Mouse (Mus musculus) layer of hippocampus, postnatal 25 days (tissue): Measurements from ENCODE around the gene Myo1e. TPM values are rescaled to one million over a fixed set of nuclear protein-coding genes. Genes with fewer than 3 reads are reported as not detected.

Experiments used
- DNase-seq, 2 experiments: peaks; one replicate each; pipeline ENCODE4 v3.0.0; 2022; ENCODE audit warnings: mixed read lengths in 2 of 2, low spot score in 1 of 2; ENCODE audit errors: extremely low spot score in 1 of 2
- total RNA-seq, 2 experiments: library from RNA; stranded (reverse); gene quantifications; 2 replicates each; pipeline ENCODE4 v1.2.3; 2021

Myo1e gene
- total RNA-seq, 2 experiments from 2014 or later = 8.9 TPM

DNA sequence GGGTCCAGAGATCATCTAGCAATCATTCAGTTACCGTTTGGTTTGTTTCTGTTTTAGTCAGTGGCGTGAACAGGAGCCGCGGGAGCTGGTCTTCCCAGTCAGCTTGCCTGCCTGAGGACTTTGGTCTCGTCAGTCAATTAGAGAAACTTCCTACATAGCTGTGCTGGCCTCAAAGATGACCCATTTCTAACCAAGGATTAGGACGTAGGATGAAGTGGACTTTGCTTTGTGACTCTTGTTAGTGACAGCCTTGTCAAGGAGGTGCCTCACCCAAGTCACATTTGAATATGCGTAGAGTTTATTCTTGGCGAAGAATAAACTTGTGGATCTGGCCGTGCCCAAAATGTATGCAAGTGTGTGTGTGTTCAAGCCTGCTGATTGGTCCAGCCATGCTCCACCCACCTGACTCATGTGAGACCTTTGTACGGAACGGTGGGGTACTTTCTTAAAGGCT, 70.4 kb downstream of the Myo1e start:
- DNase-seq = no peak

DNA sequence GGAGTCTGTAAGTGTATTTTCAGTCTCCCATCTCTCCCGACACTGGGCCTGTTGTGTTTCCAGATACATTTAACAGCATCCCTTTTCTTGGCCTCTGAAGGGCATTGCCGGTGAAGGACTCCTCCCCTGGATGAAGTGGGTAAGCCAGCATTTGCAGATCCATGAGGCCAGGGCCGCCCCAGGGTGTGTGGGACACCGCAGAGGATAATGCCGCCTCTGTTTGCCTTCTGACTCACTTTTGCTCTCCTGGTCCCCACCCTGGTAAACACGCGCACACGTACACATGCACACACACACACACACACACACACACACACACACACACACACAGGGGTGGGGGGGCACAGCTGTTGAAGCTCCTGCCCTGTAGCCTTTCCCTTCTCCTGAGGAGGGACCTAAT, 74.3 kb downstream of the Myo1e start:
- DNase-seq = no peak

DNA sequence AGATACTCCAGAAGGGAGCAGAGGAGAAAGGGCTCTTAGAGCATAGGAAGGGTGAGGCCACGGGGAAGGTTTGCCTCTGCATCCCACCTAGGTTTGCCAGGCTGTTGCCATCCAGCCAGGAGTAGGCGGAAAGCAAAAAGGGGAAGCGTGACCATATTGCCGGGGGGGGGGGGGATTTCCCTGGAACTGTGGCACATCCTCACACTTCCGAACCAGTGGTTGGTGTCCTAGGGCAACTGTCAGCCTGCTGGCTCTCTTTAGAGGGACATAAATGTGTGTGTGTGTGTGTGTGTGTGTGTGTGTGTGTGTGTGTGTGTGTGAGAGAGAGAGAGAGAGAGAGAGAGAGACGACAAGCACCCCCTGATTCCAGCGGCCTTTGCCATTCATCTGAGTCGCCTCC, 75.0 kb downstream of the Myo1e start:
- no peak for DNase-seq

DNA sequence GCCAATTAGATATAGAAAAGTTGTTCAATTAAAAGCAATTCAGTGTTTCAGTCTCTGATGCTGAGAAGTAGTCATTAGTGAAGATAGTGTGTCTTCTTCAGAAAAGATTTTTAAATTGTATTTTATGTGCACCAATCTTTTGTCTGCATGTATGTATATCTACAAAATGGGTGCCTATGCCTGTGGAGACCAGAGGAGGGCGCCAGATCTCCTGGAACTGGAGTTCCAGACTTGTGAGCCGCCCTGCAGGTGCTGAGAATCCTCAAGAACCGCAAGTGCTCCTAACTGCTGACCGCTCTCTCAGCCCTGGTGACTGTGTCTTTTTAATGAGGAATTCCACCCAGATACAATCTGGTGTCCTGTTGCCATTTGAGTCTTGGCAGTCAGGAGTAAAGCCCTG, 76.0 kb downstream of the Myo1e start:
- no peak for DNase-seq

DNA sequence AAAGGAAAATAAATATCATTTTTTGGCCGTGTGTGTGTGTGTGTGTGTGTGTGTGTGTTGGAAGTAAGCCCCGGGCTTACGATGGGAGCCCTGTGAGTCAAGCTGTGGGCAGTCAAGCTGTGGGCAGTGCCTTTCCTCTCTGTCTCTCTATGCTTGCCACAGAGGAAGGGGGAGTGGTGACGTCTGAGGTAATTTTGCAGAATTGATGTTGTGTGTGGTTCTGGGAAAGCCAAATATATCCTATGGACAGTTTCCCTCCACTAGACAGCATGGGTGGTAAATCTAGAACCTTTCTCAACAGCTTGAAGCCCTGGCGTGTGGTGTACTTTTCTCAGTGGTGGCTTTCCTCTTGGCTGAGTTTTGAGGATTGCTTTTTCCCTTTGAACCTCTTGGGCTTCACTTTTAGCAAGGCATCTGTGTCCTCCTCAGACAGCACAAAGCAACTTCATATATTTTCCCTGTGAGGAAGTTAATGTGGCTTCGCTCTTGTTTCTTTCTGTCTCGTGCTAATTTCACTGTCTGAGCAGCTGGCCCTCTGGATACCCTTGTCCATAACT, 77.5 kb downstream of the Myo1e start:
- no peak for DNase-seq

DNA sequence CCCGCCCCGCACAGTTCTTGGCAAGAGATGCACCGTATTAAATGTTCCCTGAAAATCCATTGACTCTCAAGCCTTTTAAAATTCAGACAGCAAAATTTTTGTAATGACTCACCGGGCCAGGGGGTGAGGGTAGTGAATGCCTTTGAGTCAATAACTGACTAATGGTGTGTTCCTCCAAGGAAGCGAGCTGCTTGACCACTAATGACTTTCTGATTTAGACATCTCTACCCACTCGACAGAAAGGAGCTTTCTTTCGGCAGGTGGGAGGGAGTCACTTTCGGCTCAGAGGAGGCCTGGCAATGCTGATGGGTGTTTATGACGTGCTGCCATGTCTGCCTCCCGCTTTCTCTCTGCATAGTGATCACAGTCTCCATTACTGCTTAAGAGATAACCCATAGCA, 83.6 kb downstream of the Myo1e start:
- no peak for DNase-seq

DNA sequence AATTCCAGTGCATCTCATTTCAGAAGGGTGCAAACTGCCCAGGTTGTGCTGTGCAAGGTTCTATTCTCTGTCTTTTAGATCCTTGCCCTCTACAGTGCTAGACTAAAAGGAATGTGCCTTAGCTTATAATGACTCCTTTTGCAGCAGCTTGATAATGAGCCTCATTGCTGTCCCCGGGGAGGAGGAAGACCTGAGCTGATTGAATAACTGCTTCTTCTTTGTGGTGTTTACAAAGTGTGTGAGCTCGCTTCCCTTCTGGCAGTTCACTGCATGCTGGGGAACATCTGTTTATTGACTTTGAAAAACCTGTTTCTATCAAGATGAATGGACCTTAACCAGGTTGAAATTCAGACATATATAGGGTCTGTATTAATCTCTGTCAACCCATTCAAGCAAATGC, 89.8 kb downstream of the Myo1e start:
- DNase-seq = no peak

DNA sequence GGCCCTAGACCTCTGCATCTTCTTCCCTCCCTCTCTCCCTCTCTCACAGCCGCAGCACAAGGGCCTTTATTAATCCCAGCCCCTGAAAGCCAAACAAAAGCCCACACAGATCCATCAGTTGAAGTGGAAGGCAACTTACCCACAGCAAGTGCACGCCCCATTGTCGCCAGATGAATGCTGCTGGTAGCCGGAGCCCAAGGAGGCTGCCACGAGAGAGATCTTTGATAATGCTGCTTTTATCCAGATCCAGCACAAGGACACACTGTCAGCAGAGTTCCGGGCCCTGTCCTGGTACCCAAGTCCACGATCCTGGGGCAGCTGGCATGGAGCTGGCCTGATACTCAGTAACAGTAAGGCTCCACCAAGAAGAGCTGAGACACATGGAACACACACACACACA, 91.1 kb downstream of the Myo1e start:
- DNase-seq = no peak

DNA sequence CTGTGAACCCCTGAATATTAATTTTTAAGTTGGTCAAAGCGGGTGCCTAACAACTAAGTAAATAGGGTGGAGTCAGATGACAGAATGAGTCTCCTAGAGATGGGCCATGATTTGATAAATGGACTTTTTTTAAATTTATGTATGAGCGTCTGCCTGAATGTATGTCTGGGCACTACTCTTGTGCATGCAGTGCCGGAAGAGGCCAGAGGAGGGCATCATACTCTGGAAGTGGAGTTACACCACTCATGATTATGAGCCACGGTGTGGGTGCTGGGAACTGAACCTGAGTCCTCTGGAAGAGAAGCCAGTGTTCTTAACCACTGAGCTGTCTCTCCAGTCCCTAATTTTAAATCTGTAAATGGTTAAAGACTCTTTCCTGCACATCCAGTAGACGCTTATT, 93.6 kb downstream of the Myo1e start:
- no peak for DNase-seq

DNA sequence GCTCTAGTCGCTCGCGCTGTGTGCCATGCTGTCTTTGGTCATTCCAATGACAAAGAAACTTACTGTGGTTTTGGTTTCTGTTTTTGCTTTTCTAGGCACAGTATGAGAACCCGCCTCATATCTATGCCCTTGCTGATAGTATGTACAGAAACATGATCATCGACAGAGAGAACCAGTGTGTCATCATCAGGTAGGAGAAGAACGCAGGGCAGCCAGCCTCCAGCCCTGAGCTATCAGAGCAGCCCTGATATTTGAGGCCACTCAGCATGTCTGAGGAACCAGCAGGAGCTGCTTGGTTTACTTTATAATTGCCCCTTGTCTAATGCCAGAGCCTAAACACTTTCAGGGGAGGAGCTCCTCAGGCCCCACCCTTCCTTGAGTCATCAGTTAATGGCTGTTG, 94.4 kb downstream of the Myo1e start:
- DNase-seq = no peak

DNA sequence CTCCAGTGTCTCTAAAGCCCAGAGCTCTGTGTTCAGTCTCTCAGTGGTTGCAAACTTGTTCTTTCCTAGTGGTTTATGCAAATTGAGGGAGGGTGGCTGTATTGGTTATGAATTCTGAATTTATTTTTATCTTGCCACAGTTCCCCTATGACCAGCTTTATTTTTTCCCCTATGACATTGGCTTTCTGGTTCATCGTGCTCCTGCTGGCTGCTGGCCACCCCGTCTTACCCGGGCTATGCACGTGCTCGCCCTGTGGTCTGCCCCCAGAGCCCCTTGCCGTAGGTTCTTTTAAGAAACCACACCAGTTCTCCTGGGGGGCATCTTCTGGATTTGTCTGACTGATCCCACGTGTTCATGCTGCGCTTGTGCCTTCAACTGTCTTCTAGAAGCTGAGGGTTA, 97.8 kb downstream of the Myo1e start:
- DNase-seq = no peak

DNA sequence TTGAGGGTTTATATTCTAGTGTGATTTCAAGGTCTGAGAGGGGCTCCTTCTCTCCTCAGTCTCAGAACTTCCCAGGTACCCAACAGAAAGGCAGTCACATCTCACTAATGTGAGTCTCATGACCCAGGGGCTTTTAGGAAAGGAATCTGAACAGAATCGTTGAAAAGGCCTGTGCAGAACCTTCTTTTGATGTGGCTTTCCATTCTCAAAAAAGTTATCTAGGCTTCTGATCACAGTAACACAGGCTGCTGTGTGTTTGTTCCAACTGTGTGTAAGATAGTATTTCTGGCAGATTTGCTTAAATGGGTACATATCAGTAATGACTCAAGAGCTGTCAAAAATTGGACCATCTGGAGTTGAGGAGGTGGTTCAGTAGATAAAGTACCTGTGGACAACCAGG, 102.9 kb downstream of the Myo1e start:
- no peak for DNase-seq

DNA sequence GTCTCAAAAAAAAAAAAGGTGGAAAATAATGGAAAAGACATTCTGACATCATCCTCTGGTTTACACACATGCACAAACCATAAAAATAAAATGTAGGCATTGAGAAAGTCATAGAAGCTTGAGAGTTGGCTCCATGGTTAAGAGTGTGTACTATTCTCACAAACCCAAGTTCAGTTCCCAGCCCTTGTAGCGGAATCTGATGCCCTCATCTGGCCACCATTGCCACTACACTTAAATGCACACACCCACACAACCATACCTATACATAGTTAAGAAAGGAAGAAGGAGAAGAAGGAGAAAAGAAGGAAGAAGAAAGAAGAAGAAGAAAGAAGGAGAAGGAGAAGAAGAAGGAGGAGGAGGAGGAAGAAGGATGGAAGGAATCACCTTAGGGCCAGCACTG, 106.9 kb downstream of the Myo1e start:
- no peak for DNase-seq

DNA sequence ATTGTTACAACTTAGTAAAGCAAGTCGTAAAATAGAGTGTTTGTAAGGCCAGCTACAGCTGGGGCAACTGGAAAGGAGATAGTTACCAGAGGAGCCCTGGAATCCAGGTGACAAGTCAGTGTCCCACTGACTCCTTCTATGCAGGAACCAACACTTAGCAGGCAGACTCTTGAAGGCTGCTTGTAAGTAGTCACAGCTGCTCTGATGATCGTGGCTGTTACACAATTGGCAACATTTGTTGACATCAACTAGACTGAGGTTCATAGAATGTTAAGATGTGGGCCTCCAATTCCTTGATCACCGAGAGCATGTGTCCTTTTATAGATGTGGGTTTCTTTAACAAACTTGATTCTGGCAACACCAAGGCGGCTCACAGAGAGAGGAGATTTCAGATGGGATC, 108.0 kb downstream of the Myo1e start:
- DNase-seq = no peak

DNA sequence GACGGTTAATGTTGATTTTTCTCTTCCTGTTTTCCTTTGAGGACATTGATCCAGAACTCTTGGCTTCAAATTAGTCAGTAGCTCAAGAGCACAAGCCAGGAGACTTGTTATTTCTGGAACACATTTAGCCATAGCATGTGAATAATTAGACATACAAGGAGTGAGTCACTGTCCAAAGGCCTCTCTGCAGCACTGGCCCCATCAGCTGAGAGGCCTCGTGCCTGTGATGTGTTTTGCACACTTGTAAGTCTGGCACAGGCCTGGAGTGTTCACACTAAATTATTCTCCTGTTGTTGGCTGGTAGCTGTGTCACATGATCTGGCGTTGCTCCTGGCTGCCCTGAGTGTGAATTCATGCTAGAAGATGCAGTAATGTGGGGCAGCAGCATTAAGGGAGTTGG, 111.5 kb downstream of the Myo1e start:
- no peak for DNase-seq

DNA sequence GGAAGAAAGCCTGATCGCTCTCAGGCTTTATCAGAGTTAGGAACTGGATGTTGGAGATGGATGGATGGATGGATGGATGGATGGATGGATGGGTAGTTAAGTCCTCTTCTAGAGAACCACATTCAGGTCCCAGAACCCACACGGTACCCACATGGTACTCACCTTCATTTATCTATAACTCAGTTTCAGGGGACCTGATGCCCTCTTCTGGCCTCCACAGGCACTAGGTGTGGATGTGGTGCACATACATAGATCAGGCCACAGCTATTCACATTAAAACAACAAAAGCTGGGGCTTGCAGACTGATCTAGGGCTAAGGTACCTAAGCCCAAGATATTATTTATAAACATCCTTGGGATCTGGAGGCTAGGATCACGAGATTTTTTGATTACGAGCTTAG, 117.2 kb downstream of the Myo1e start:
- DNase-seq = no peak

DNA sequence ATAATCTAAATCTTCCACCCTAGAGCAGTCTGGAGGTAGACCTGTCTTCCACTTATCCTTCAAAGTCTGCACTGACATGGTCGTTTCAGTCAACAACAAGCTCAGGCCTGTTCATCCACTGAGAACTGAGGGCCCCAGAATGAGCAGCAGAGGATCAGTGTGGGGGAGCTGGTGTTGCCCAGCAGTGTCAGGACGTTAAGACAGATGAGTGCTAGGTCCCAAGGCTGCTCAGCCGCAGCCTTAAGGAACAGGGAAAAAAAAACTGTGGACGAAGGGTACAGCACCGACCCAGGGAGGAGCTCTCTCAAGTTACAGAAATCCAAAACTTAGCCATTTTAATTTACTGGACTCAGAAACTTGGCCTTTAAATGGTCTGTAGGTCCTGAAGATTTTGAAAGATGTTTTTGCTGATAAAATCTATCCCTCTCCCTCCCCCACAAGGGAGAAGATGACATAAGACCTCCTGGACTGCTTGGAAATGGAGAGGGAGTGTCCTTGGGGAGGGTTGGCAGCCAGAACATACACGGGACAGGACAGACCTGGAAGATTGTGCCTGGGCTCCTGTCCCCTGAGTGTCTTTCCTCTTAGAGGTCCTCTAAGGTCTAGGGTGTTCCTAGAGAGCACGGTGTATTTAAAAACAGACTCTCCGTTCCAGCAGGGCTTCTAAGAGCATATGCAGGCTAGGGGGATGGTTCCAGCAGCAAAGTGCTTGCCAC, 118.9 kb downstream of the Myo1e start:
- no peak for DNase-seq

DNA sequence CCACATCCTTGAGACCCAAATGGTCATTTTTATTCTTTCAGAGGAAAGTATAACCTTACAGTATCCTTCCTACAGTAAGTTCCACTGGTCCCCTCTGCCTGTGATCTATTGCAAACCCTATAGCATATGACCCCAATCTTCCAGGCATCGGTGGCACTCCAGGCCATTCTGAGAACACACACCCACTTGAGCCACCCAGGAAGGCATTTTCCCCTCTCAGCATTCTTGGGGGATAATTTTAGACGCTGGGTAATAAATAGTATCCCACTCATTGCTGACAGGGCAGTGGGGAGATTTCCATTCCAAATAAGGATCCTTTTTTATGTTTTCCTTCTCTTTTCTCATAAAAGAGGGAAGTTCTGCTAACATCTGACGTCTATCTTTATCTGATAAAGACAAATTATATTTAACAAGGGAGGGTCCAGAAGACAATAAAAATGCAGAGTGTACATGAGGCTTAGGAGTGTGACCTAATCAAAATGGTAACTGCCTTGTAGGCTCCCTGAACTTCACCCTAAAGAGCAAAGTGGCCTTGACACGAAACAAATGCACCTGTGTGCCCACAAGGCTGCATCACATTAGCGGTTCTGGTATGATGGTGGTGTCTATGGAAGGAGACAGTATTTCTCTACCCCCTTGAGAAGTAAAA, 121.2 kb downstream of the Myo1e start:
- no peak for DNase-seq

DNA sequence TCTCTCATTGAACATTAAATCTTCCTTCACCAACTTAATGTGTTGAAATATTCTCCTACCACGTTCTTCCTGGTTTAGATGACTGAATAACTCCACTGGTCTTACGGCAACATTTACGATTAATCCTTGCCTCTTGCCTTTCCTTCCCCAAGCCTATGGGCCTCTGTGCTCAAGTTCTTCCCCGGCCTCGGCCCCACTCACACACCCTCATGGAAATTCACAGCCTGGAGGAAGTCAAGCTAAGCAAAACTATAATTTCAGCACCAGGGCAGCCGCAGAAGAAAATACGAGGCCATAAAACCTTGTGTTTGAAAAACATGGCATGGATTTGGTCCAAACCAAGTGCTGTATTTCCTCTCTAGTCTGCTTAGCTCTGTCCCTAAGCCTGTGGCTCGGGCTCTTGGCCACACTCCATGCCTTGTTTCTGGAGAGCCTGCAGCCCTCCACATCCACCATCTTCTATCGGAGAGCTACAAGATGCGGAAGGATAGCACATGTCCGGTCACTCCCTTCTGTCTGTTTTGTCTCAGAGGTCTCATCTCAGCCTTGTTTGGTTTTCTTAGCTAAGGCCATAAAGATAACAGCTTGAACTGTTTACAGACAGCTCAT, 124.7 kb downstream of the Myo1e start:
- DNase-seq = no peak

DNA sequence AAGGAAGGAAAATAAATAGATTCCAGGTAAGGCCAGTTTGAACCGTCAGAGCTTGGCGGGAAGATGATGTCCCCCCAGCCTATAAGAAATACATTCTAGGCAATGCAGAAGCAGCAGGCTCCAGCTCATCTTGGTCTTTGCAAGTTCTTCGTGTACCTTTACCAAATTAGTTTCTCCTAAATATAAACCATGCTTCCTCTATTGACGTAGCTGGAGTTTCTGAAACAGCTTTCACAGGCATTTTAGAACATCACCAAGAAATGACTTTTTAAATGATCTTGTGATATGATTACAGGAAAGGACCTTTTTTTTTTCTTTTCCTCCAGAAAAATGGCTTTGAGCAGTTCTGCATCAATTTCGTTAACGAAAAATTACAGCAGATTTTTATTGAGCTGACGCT, 131.2 kb downstream of the Myo1e start:
- no peak for DNase-seq

DNA sequence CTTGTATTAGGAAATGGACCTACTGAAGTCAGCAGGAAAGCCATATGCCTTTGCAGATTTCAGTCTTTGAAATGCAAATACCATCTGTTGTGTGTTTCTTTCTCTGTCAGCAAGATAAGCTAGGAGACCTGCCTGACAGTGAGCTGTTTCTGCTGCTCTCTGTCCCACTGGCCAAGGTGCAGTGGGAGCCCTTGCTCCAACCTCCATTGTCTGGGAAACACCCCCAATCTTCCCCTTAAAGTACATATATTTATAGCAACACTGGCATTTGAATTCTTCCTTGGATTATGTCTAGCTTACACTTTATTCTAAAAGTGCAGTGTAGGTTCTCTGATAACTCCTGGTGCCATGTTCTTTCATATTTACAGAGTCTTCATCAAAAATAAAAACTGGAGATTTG, 131.7 kb downstream of the Myo1e start:
- no peak for DNase-seq

DNA sequence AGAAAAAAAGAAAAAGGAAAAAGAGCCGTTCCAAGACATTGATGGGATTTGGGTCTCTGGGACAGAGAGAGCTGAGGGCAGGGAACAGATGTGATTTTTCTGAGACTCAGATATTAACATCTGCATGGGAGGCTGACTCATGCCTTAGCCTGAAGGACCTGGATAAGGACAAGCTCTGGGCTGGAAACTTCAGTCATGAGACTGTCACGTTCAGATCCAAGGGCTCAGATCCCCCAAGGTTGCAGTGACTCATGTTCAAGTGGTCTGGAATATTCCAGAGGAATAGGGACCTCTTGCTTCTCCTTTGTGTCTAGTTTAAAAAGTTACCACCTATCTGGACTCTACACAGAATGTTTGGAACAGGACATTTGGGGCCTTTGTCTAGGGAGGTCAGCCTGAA, 142.1 kb downstream of the Myo1e start:
- no peak for DNase-seq
